Mouse (Mus musculus) liver, adult 2 months (tissue): ENCODE measurements around the gene Olfr486.
"Not testable (repeated sequence)": the region's sequence is repeated elsewhere in the genome, so short reads cannot be mapped to it uniquely, and the experiment has no call there.

Experiments used
- CTCF ChIP-seq: fragments of 200-500 bp; IDR thresholded peaks from 2 replicates; pipeline ENCODE4 v1.5.1; 2011; ENCODE audit warnings: low read depth, low read length, control low read depth
- POLR2A ChIP-seq: fragments of 200-500 bp; IDR thresholded peaks from 2 replicates; pipeline ENCODE4 v1.6.1; 2011; ENCODE audit warnings: low read length, control low read depth; ENCODE audit not compliant: insufficient read depth; ENCODE audit errors: extremely low read depth

- not testable (repeated sequence) for TF ChIP-seq POLR2A, CTCF
Measured at GRCm38 (mm10) chr7:108192714-108193113, 20.2 kb upstream of the Olfr486 start.
